Mouse (Mus musculus): Measurements from ENCODE around the gene Cabcoco1.

The Cabcoco1 gene

GRCm38 (mm10) chr10:68434045-68434639 is 107.6 kb downstream of the Cabcoco1 start:
- no peaks in the 10 kb centered on the region for H3K36me3 ChIP-seq (ENCODE audit: control insufficient read depth, insufficient read depth, low read length, poor library complexity, severe bottlenecking)
- no peak for DNase-seq (ENCODE audit: low read depth, low spot score)
- no peaks in the 10 kb centered on the region for H3K27me3 ChIP-seq (ENCODE audit: control insufficient read depth, insufficient read depth, low read length, poor library complexity, severe bottlenecking)

- no peak for DNase-seq (ENCODE audit: low read depth, low spot score)
- Histone ChIP-seq H3K36me3 (ENCODE audit: control insufficient read depth, insufficient read depth, low read length, poor library complexity, severe bottlenecking) (no peaks in the 10 kb centered on the region), H3K27me3 (ENCODE audit: control insufficient read depth, insufficient read depth, low read length, poor library complexity, severe bottlenecking) (no peaks in the 10 kb centered on the region)
Measured at GRCm38 (mm10) chr10:68431346-68431745, 110.3 kb downstream of the Cabcoco1 start.

- H3K36me3 ChIP-seq (ENCODE audit: control insufficient read depth, insufficient read depth, low read length, poor library complexity, severe bottlenecking) = no peaks in the 10 kb centered on the region
- no peak for DNase-seq (ENCODE audit: low read depth, low spot score)
- H3K27me3 ChIP-seq (ENCODE audit: control insufficient read depth, insufficient read depth, low read length, poor library complexity, severe bottlenecking) = no peaks in the 10 kb centered on the region
Measured at GRCm38 (mm10) chr10:68430929-68431328, 110.8 kb downstream of the Cabcoco1 start.

- no peaks in the 10 kb centered on the region for H3K27me3 ChIP-seq (ENCODE audit: control insufficient read depth, insufficient read depth, low read length, poor library complexity, severe bottlenecking)
- H3K36me3 ChIP-seq (ENCODE audit: control insufficient read depth, insufficient read depth, low read length, poor library complexity, severe bottlenecking) = no peaks in the 10 kb centered on the region
- no peak for DNase-seq (ENCODE audit: low read depth, low spot score)
Measured at GRCm38 (mm10) chr10:68420393-68420920, 121.2 kb downstream of the Cabcoco1 start.

GRCm38 (mm10) chr10:68419893-68420292 is 121.8 kb downstream of the Cabcoco1 start:
- Histone ChIP-seq H3K36me3 (ENCODE audit: control insufficient read depth, insufficient read depth, low read length, poor library complexity, severe bottlenecking) (no peaks in the 10 kb centered on the region), H3K27me3 (ENCODE audit: control insufficient read depth, insufficient read depth, low read length, poor library complexity, severe bottlenecking) (no peaks in the 10 kb centered on the region)
- DNase-seq (ENCODE audit: low read depth, low spot score) = no peak

GRCm38 (mm10) chr10:68417074-68417790 is 124.5 kb downstream of the Cabcoco1 start:
- H3K27me3 ChIP-seq (ENCODE audit: control insufficient read depth, insufficient read depth, low read length, poor library complexity, severe bottlenecking) = no peaks in the 10 kb centered on the region
- no peak for DNase-seq (ENCODE audit: low read depth, low spot score)
- no peaks in the 10 kb centered on the region for H3K36me3 ChIP-seq (ENCODE audit: control insufficient read depth, insufficient read depth, low read length, poor library complexity, severe bottlenecking)

- Histone ChIP-seq H3K27me3 (ENCODE audit: control insufficient read depth, insufficient read depth, low read length, poor library complexity, severe bottlenecking) (no peaks in the 10 kb centered on the region), H3K36me3 (ENCODE audit: control insufficient read depth, insufficient read depth, low read length, poor library complexity, severe bottlenecking) (no peaks in the 10 kb centered on the region)
- DNase-seq (ENCODE audit: low read depth, low spot score) = no peak
Measured at GRCm38 (mm10) chr10:68405936-68406335, 135.8 kb downstream of the Cabcoco1 start.

- no peak for DNase-seq (ENCODE audit: low read depth, low spot score)
- H3K27me3 ChIP-seq (ENCODE audit: control insufficient read depth, insufficient read depth, low read length, poor library complexity, severe bottlenecking) = no peaks in the 10 kb centered on the region
- no peaks in the 10 kb centered on the region for H3K36me3 ChIP-seq (ENCODE audit: control insufficient read depth, insufficient read depth, low read length, poor library complexity, severe bottlenecking)
Measured at GRCm38 (mm10) chr10:68396786-68397185, 144.9 kb downstream of the Cabcoco1 start.

GRCm38 (mm10) chr10:68396083-68396482 is 145.6 kb downstream of the Cabcoco1 start:
- no peak for DNase-seq (ENCODE audit: low read depth, low spot score)
- Histone ChIP-seq H3K27me3 (ENCODE audit: control insufficient read depth, insufficient read depth, low read length, poor library complexity, severe bottlenecking) (no peaks in the 10 kb centered on the region), H3K36me3 (ENCODE audit: control insufficient read depth, insufficient read depth, low read length, poor library complexity, severe bottlenecking) (no peaks in the 10 kb centered on the region)

GRCm38 (mm10) chr10:68391640-68392039 is 150.1 kb downstream of the Cabcoco1 start:
- Histone ChIP-seq H3K36me3 (ENCODE audit: control insufficient read depth, insufficient read depth, low read length, poor library complexity, severe bottlenecking) (no peaks in the 10 kb centered on the region; the same call in 1 of the 2 replicates), H3K27me3 (ENCODE audit: control insufficient read depth, insufficient read depth, low read length, poor library complexity, severe bottlenecking) (no peaks in the 10 kb centered on the region)
- no peak for DNase-seq (ENCODE audit: low read depth, low spot score)

- Histone ChIP-seq H3K36me3 (ENCODE audit: control insufficient read depth, insufficient read depth, low read length, poor library complexity, severe bottlenecking) (no peaks in the 10 kb centered on the region; the same call in 1 of the 2 replicates), H3K27me3 (ENCODE audit: control insufficient read depth, insufficient read depth, low read length, poor library complexity, severe bottlenecking) (no peaks in the 10 kb centered on the region)
- no peak for DNase-seq (ENCODE audit: low read depth, low spot score)
Measured at GRCm38 (mm10) chr10:68388802-68389201, 152.9 kb downstream of the Cabcoco1 start.

- no peak for DNase-seq (ENCODE audit: low read depth, low spot score)
- H3K27me3 ChIP-seq (ENCODE audit: control insufficient read depth, insufficient read depth, low read length, poor library complexity, severe bottlenecking) = no peaks in the 10 kb centered on the region
- H3K36me3 ChIP-seq (ENCODE audit: control insufficient read depth, insufficient read depth, low read length, poor library complexity, severe bottlenecking) = no peaks in the 10 kb centered on the region; the same call in 1 of the 2 replicates
Measured at GRCm38 (mm10) chr10:68388138-68388537, 153.6 kb downstream of the Cabcoco1 start.
